Mouse (Mus musculus): Measurements from ENCODE around the gene Ttc13. TPM values are rescaled to one million over a fixed set of nuclear protein-coding genes. Genes with fewer than 3 reads are reported as not detected.

Gene Ttc13
- polyA plus RNA-seq, 1 experiment from 2014 or later, result 57.7 TPM

DNA sequence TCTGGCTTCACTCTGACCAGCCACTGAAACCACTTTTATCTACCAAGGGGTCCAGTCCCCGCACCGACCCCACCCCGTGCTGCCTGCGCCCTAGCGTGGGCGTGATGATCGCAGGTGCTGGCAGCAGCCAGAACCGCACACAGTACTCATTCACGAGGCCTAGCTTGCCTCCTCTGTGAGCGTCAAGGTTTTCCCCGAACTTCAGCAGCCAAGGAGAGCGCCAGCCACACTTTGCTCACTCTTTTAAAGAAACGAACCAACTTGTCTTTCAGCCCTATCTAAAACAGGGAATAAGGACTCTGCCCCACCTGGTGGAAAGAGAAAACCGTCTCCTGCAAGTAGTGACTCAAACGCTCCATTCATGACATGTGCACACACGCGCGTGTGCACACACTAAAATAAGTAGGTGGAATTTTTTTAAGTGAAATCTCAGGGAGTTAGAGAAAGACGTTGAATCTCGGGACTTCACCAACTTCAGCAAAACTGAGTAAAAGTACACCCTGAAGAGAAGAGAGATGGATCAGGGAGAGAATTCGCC is 30.6 kb upstream of the Ttc13 start:
- DNase-seq (ENCODE audit: low spot score) (no peak), ATAC-seq (ENCODE audit: insufficient read depth, low FRiP score, low TSS enrichment) (no peak)
- Histone ChIP-seq H3K4me3 (ENCODE audit: low read depth, low read length) (no peak overlapping the region), H3K36me3 (ENCODE audit: control insufficient read depth, insufficient read depth, low read length) (no peaks in the 10 kb centered on the region), H3K27me3 (ENCODE audit: control insufficient read depth, insufficient read depth, low read length) (peaks cover 24% of the 10 kb centered on the region), H3K9me3 (ENCODE audit: control insufficient read depth, low read length) (no peaks in the 10 kb centered on the region), H3K4me2 (ENCODE audit: low read depth) (peak overlapping the region; percentile 69), H3K9ac (ENCODE audit: low read length) (no peak overlapping the region), H3K4me1 (ENCODE audit: control insufficient read depth, insufficient read depth, low read length) (peaks cover 6% of the 10 kb centered on the region; the same call in 1 of the 2 replicates), H3K27ac (ENCODE audit: low read depth, low read length) (no peak overlapping the region)
- 30% methylated on average over 21 of the region's 21 CpGs for WGBS

DNA sequence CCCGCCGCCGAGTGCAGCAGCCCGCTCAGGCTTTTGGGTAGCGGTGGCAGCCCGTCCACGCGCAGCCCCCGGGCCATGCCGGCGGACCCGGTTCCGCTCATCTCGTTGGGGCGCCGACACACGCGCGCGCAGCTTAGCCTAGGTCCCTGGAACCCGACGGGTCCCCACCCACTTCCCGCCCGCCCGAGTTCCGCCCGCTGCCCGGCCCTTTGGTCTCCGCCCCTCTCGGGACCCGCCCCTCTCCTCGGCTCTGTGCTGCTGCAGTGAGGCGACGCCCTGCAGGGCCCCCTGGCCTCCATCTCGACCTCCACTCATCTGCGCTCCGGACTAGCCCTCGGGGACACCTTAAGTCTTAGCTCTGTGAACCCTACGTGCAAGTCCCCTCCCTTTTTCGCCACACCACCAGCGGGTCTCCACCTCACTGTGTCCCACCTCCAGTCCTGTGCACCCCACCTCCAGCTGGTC is 30.0 kb upstream of the Ttc13 start, which contains the start of gene Fam89a:
Fam89a (minus strand) TSS at position 124 of the 465 bp plus-strand sequence.
- H3K4me1 ChIP-seq (ENCODE audit: control insufficient read depth, insufficient read depth, low read length), result peaks cover 6% of the 10 kb centered on the region; the same call in 1 of the 2 replicates
- peak; percentile 53; the same call in 1 of the 2 replicates for ATAC-seq (ENCODE audit: insufficient read depth, low FRiP score, low TSS enrichment)
- H3K27me3 ChIP-seq (ENCODE audit: control insufficient read depth, insufficient read depth, low read length), result peaks cover 24% of the 10 kb centered on the region
- DNase-seq (ENCODE audit: low spot score), result peak; percentile 61
- peak within 1 kb of the TSS; percentile 69 for H3K4me2 ChIP-seq (ENCODE audit: low read depth)
- H3K9ac ChIP-seq (ENCODE audit: low read length), result peak within 1 kb of the TSS; percentile 48
- H3K36me3 ChIP-seq (ENCODE audit: control insufficient read depth, insufficient read depth, low read length), result no peaks in the 10 kb centered on the region
- no peaks in the 10 kb centered on the region for H3K9me3 ChIP-seq (ENCODE audit: control insufficient read depth, low read length)
- peak within 1 kb of the TSS; percentile 44 for H3K4me3 ChIP-seq (ENCODE audit: low read depth, low read length)
- H3K27ac ChIP-seq (ENCODE audit: low read depth, low read length), result no peak within 1 kb of the TSS
- under 1% methylated on average over 34 of the region's 41 CpGs for WGBS

DNA sequence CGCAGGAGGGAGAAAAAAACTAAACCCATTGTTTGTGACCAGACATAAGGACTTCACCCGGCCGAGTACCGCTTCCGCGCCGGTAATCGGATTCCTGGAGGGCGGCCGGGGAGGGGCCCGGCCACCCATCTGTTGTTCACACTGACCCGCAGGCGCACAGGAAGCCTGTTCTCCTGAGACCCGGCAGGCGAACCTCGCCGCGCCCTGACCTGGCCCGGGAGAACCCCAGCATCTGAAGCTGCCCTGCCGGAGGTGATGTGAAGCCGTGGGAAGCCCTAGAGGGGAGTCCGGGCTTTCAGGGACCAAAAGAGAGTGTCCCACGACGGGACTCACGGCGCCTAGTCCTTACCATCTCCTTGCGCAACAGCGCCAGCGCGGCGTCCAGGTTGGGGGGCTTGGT is 29.4 kb upstream of the Ttc13 start:
- peaks cover 24% of the 10 kb centered on the region for H3K27me3 ChIP-seq (ENCODE audit: control insufficient read depth, insufficient read depth, low read length)
- peak overlapping the region; percentile 69 for H3K4me2 ChIP-seq (ENCODE audit: low read depth)
- H3K27ac ChIP-seq (ENCODE audit: low read depth, low read length), result no peak overlapping the region
- H3K9ac ChIP-seq (ENCODE audit: low read length), result peak overlapping the region; percentile 48
- H3K36me3 ChIP-seq (ENCODE audit: control insufficient read depth, insufficient read depth, low read length), result no peaks in the 10 kb centered on the region
- peak overlapping the region; percentile 44 for H3K4me3 ChIP-seq (ENCODE audit: low read depth, low read length)
- no peaks in the 10 kb centered on the region for H3K9me3 ChIP-seq (ENCODE audit: control insufficient read depth, low read length)
- WGBS, result under 1% methylated on average over 29 of the region's 31 CpGs
- peaks cover 6% of the 10 kb centered on the region; the same call in 1 of the 2 replicates for H3K4me1 ChIP-seq (ENCODE audit: control insufficient read depth, insufficient read depth, low read length)
- DNase-seq (ENCODE audit: low spot score), result peak; percentile 30
- no peak for ATAC-seq (ENCODE audit: insufficient read depth, low FRiP score, low TSS enrichment)

DNA sequence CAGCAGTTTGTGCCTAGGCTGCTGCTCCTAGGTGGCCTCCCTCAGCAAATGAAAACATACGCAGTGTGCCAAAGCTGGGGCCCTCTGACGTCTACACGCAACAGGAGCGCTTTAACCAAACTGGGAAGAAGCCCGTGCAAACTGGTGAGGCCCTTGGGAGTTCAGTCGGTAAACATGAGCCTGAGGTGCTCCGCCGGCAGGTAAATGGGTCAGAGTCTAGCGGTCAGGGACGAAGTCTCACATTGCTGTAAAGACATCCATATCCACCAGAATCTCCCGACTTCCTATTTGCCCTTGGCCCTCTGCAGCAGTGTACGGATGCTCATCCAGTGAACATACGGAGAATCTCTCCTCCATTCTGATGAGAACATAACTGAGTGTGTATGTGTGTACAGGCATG is 24.9 kb upstream of the Ttc13 start:
- ATAC-seq (ENCODE audit: insufficient read depth, low FRiP score, low TSS enrichment) (no peak), DNase-seq (ENCODE audit: low spot score) (no peak)
- H3K4me3 ChIP-seq (ENCODE audit: low read depth, low read length), result no peak overlapping the region
- no peaks in the 10 kb centered on the region for H3K4me1 ChIP-seq (ENCODE audit: control insufficient read depth, insufficient read depth, low read length)
- no peaks in the 10 kb centered on the region for H3K9me3 ChIP-seq (ENCODE audit: control insufficient read depth, low read length)
- 79% methylated on average over 13 of the region's 13 CpGs for WGBS
- peaks cover 18% of the 10 kb centered on the region for H3K27me3 ChIP-seq (ENCODE audit: control insufficient read depth, insufficient read depth, low read length)
- no peak overlapping the region for H3K4me2 ChIP-seq (ENCODE audit: low read depth)
- no peak overlapping the region for H3K9ac ChIP-seq (ENCODE audit: low read length)
- H3K27ac ChIP-seq (ENCODE audit: low read depth, low read length), result no peak overlapping the region
- H3K36me3 ChIP-seq (ENCODE audit: control insufficient read depth, insufficient read depth, low read length), result no peaks in the 10 kb centered on the region

- no peak for DNase-seq (ENCODE audit: low spot score)
- H3K4me1 ChIP-seq (ENCODE audit: control insufficient read depth, insufficient read depth, low read length), result no peaks in the 10 kb centered on the region
These were observed 17.5 kb upstream of the Ttc13 start for GRCm38 (mm10) chr8:124739268-124739667.

GRCm38 (mm10) chr8:124735371-124735911 is 13.7 kb upstream of the Ttc13 start:
- no peak for ATAC-seq (ENCODE audit: insufficient read depth, low FRiP score, low TSS enrichment)
- Histone ChIP-seq H3K4me2 (ENCODE audit: low read depth) (no peak overlapping the region), H3K4me3 (ENCODE audit: low read depth, low read length) (no peak overlapping the region), H3K9me3 (ENCODE audit: control insufficient read depth, low read length) (no peaks in the 10 kb centered on the region), H3K4me1 (ENCODE audit: control insufficient read depth, insufficient read depth, low read length) (no peaks in the 10 kb centered on the region), H3K27ac (ENCODE audit: low read depth, low read length) (no peak overlapping the region), H3K9ac (ENCODE audit: low read length) (no peak overlapping the region), H3K27me3 (ENCODE audit: control insufficient read depth, insufficient read depth, low read length) (no peaks in the 10 kb centered on the region), H3K36me3 (ENCODE audit: control insufficient read depth, insufficient read depth, low read length) (peaks cover 23% of the 10 kb centered on the region)
- no peak for DNase-seq (ENCODE audit: low spot score)
- WGBS, result 46% methylated on average over 3 of the region's 3 CpGs

More at GRCm38 (mm10) chr8:124739268-124739667, 17.5 kb upstream of the Ttc13 start:
- 0 out of 2 replicates have a peak, but pooled peaks cover under 1% of the 10 kb centered on the region for H3K36me3 ChIP-seq (ENCODE audit: control insufficient read depth, insufficient read depth, low read length)
- no peak overlapping the region for H3K9ac ChIP-seq (ENCODE audit: low read length)
- no peaks in the 10 kb centered on the region for H3K27me3 ChIP-seq (ENCODE audit: control insufficient read depth, insufficient read depth, low read length)
- WGBS, result 87% methylated on average over 1 of the region's 1 CpGs
- H3K9me3 ChIP-seq (ENCODE audit: control insufficient read depth, low read length), result no peaks in the 10 kb centered on the region
- ATAC-seq (ENCODE audit: insufficient read depth, low FRiP score, low TSS enrichment), result no peak
- H3K27ac ChIP-seq (ENCODE audit: low read depth, low read length), result no peak overlapping the region
- H3K4me3 ChIP-seq (ENCODE audit: low read depth, low read length), result no peak overlapping the region
- no peak overlapping the region for H3K4me2 ChIP-seq (ENCODE audit: low read depth)

DNA sequence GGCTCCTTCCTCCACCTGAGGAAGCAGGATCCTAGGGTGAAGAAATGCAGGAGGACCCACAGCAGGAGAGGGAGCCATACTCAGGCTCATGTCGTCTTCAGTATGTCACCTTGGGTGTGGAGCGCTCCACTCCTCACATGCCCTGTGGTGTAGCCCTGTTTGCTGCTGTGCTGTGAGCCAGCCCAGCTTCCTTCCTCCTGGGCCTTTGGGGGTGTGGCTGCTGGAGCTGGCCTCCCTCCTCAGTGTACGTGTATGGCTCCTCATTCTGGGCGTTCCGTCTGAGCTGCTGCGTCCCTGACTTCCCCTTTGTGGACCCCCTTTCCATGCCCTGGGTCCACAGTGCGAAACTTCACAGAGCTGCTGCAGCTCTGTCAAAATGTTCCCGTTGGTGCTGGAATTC is 11.0 kb upstream of the Ttc13 start:
- ATAC-seq (ENCODE audit: insufficient read depth, low FRiP score, low TSS enrichment) (no peak), DNase-seq (ENCODE audit: low spot score) (no peak)
- Histone ChIP-seq H3K27ac (ENCODE audit: low read depth, low read length) (no peak overlapping the region), H3K4me3 (ENCODE audit: low read depth, low read length) (no peak overlapping the region), H3K27me3 (ENCODE audit: control insufficient read depth, insufficient read depth, low read length) (no peaks in the 10 kb centered on the region), H3K9me3 (ENCODE audit: control insufficient read depth, low read length) (no peaks in the 10 kb centered on the region), H3K4me1 (ENCODE audit: control insufficient read depth, insufficient read depth, low read length) (no peaks in the 10 kb centered on the region), H3K9ac (ENCODE audit: low read length) (no peak overlapping the region), H3K36me3 (ENCODE audit: control insufficient read depth, insufficient read depth, low read length) (peaks cover 26% of the 10 kb centered on the region), H3K4me2 (ENCODE audit: low read depth) (no peak overlapping the region)
- WGBS, result 93% methylated on average over 8 of the region's 8 CpGs

DNA sequence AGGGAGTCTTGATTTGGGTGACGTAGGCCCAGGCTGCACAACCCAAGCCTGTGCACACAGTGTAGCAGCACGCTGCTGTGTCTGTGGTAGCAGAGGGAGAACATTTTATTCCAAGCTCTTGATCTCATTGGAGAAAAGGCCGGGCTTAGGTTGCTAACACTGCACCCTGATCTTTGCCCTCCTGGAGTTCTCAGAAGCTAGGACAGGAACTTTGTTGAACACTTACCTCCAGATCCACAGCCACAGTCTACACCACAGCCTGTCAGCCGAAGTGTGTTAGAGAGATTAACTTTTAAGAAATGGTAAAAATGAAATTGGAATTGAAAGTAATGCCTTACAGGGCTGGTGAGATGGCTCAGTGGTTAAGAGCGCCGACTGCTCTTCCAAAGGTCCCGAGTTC is 2.5 kb upstream of the Ttc13 start:
- H3K27me3 ChIP-seq (ENCODE audit: control insufficient read depth, insufficient read depth, low read length), result no peaks in the 10 kb centered on the region
- no peak overlapping the region for H3K9ac ChIP-seq (ENCODE audit: low read length)
- 94% methylated on average over 7 of the region's 7 CpGs for WGBS
- H3K4me2 ChIP-seq (ENCODE audit: low read depth), result no peak overlapping the region
- no peak overlapping the region for H3K4me3 ChIP-seq (ENCODE audit: low read depth, low read length)
- peaks cover 20% of the 10 kb centered on the region for H3K4me1 ChIP-seq (ENCODE audit: control insufficient read depth, insufficient read depth, low read length)
- no peaks in the 10 kb centered on the region for H3K9me3 ChIP-seq (ENCODE audit: control insufficient read depth, low read length)
- H3K27ac ChIP-seq (ENCODE audit: low read depth, low read length), result no peak overlapping the region
- DNase-seq (ENCODE audit: low spot score), result no peak
- peaks cover 4% of the 10 kb centered on the region; the same call in 1 of the 2 replicates for H3K36me3 ChIP-seq (ENCODE audit: control insufficient read depth, insufficient read depth, low read length)
- ATAC-seq (ENCODE audit: insufficient read depth, low FRiP score, low TSS enrichment), result no peak
